8 mouse cellular contexts compared by ENCODE assay signal in the genomic region with DNA sequence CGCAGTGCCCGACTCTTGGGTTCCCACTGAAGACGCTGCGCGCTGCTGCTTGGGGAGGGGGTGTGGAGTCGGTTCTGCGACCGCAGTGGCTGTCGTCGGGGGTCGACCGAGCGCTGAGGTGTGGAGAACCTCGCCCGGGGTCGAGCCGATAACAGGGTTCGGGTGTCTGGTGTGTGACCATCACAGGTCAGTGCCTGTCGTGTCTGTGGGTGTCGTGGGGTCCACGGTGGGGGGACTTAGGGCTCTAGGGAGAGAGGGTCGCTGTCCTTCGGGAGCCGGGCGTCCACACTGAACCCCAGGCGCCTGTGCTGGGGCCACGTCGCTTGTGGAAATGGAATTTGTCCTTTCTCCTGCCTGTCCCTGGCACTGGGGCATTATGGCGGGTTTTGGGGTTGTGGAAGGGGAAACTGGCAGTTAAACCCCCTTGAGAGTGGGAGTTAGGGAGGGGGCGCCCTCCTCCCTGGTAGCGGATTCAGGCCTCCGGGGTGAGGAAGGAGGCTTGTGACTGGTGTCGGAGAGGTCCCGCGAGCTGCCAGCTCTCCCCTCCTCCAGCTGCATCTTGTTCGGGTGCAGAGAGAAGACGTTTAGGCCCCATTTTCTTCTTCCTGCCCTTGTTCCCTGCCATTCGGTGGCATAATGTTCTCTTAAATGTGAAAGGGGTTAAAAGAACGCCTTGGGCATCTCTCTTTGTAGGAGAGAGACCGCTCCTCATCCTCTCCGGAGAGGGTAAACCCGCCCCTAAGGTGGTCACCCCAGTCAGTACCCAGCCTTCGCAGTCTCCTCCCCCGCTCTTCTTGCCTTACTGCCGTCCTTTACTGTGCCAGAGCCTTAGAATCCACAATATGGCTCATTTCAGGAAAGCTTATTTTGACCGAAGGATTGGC. TPM values are rescaled to one million over a fixed set of nuclear protein-coding genes. Genes with fewer than 3 reads are reported as not detected.
DNase-seq lines count a peak whose midpoint lies in the region; ATAC-seq and TF ChIP-seq lines count a peak whose summit lies in the region.

No protein-coding gene starts in this region.

- H3K9me3 ChIP-seq in G1E (replicated peaks) = no peaks in the 10 kb centered on the region
- no peaks in the 10 kb centered on the region for H3K9me3 ChIP-seq in forebrain, embryonic 16.5 days (ENCODE audit: control insufficient read depth, low read length)
- no peaks in the 10 kb centered on the region for H3K9me3 ChIP-seq in lung, postnatal 0 days (ENCODE audit: low read length)

- TF ChIP-seq EP300 in lung, postnatal 0 days (IDR thresholded peaks at IDR 0.05) = 0 out of 2 replicates have a peak, but pooled peaks have one; percentile 20

- peak overlapping the region; percentile 100 for H3K9ac ChIP-seq in forebrain, embryonic 16.5 days (replicated peaks; ENCODE audit: low read depth, low read length)
- peak overlapping the region; percentile 100 for H3K9ac ChIP-seq in lung, postnatal 0 days (replicated peaks; ENCODE audit: low read depth)

- H3K27me3 ChIP-seq in G1E (ENCODE audit: insufficient read depth, low read length) = no peaks in the 10 kb centered on the region
- no peaks in the 10 kb centered on the region for H3K27me3 ChIP-seq in forebrain, embryonic 16.5 days (replicated peaks; ENCODE audit: control insufficient read depth, insufficient read depth, low read length)
- no peaks in the 10 kb centered on the region for H3K27me3 ChIP-seq in lung, postnatal 0 days (replicated peaks; ENCODE audit: insufficient read depth, low read length)

- H3K4me1 ChIP-seq in G1E (ENCODE audit: insufficient read depth, low read depth, low read length) = peaks cover 21% of the 10 kb centered on the region
- H3K4me1 ChIP-seq in forebrain, embryonic 16.5 days (replicated peaks; ENCODE audit: control insufficient read depth, insufficient read depth, low read length) = peaks cover 13% of the 10 kb centered on the region
- peaks cover 11% of the 10 kb centered on the region; the same call in 1 of the 2 replicates for H3K4me1 ChIP-seq in lung, postnatal 0 days (ENCODE audit: insufficient read depth, low read depth, low read length)

- peak overlapping the region; percentile 55 for H3K4me2 ChIP-seq in forebrain, embryonic 16.5 days (ENCODE audit: low read length)
- peak overlapping the region; percentile 64 for H3K4me2 ChIP-seq in lung, postnatal 0 days (replicated peaks; ENCODE audit: low read depth, low read length)

- TF ChIP-seq CTCF in G1E (IDR thresholded peaks at IDR 0.05; ENCODE audit: low read depth, low read length) = no peak
- TF ChIP-seq CTCF in lung, postnatal 0 days (IDR thresholded peaks at IDR 0.05) = no peak; the same call in 1 of the 2 replicates

- intact Hi-C loops in heart, postnatal 36 days (cut with DNase I) = loop anchor here (1.0 to 5.0 kb wide), 2 partner anchors 21 to 182 kb away; no protein-coding TSS in a partner anchor

- peak; percentile 40 for DNase-seq in G1E (ENCODE audit: low spot score)
- DNase-seq in cerebellum, adult 11-12 months = peak; percentile 72
- peak; percentile 62 to 82 for DNase-seq in heart, postnatal 36 days
- DNase-seq in layer of hippocampus, adult 9-11 months = peak; percentile 80
- peak; percentile 88 for DNase-seq in lung, postnatal 0 days (ENCODE audit: low spot score)
- DNase-seq in ovary, postnatal 10 days (ENCODE audit: low spot score) = peak; percentile 54
- peak; percentile 75 for DNase-seq in thymus, postnatal 0 days (ENCODE audit: low spot score)

- H3K4me3 ChIP-seq in G1E (ENCODE audit: low read depth, low read length) = peak overlapping the region; percentile 94
- H3K4me3 ChIP-seq in forebrain, embryonic 16.5 days (replicated peaks; ENCODE audit: low read length) = peak overlapping the region; percentile 100
- H3K4me3 ChIP-seq in lung, postnatal 0 days (ENCODE audit: low read depth, low read length) = peak overlapping the region; percentile 100

- H3K36me3 ChIP-seq in G1E (replicated peaks) = no peaks in the 10 kb centered on the region
- no peaks in the 10 kb centered on the region for H3K36me3 ChIP-seq in forebrain, embryonic 16.5 days (ENCODE audit: control insufficient read depth, insufficient read depth)
- H3K36me3 ChIP-seq in lung, postnatal 0 days (ENCODE audit: insufficient read depth, low read length) = no peaks in the 10 kb centered on the region

- ATAC-seq in G1E (ENCODE audit: extremely low read depth, insufficient number of reproducible peaks, low FRiP score, poor library complexity, severe bottlenecking) = no peak
- ATAC-seq in forebrain, embryonic 16.5 days = peak; percentile 24
- no peak for ATAC-seq in lung, postnatal 0 days

- H3K27ac ChIP-seq in forebrain, embryonic 16.5 days (ENCODE audit: low read length) = peak overlapping the region; percentile 98
- peak overlapping the region; percentile 100 for H3K27ac ChIP-seq in lung, postnatal 0 days (ENCODE audit: low read length)

- WGBS in forebrain, embryonic 16.5 days = under 1% methylated on average over 45 of the region's 46 CpGs
- 1% methylated on average over 42 of the region's 46 CpGs for WGBS in lung, postnatal 0 days

RNA-seq across cellular contexts. Expression of a gene that starts 0.6 kb away (rescaled TPM):
- total RNA-seq in G1E (2014; fragmentation: Nextera tagmentation) (220 and 262 TPM in 2 replicates), G1E (2017) (35.8 and 40.7 TPM in 2 replicates)
- polyA plus RNA-seq in G1E (2012) = 7.6 and 8.0 TPM in 2 replicates
- polyA plus RNA-seq in forebrain, embryonic 16.5 days (2015; fragmentation: Nextera tagmentation; extraction: Ambion mirVana) = 198 and 209 TPM in 2 replicates
- total RNA-seq in heart, postnatal 36 days (2021) = 10 to 100 TPM; 50.1 to 51.5 TPM
- polyA plus RNA-seq in lung, postnatal 0 days (2015; fragmentation: Nextera tagmentation; extraction: Ambion mirVana) = 97.3 and 106 TPM in 2 replicates
- 84.6 and 111 TPM in 2 replicates for polyA plus RNA-seq in thymus, postnatal 0 days (2015; fragmentation: Nextera tagmentation; extraction: Ambion mirVana)
